ENCODE assay signal across 8 mouse cellular contexts in genomic region chr9:114563761-114564606, GRCm38 (mm10). TPM values are rescaled to one million over a fixed set of nuclear protein-coding genes. Genes with fewer than 3 reads are reported as not detected.
DNase-seq lines count a peak whose midpoint lies in the region; ATAC-seq and TF ChIP-seq lines count a peak whose summit lies in the region.

Trim71 (minus strand) TSS chr9:114564369.

- H3K4me1 ChIP-seq in heart, embryonic 12.5 days (replicated peaks) = peaks cover 27% of the 10 kb centered on the region
- no peaks in the 10 kb centered on the region; the same call in 1 of the 2 replicates for H3K4me1 ChIP-seq in hindbrain, postnatal 0 days (ENCODE audit: insufficient read depth, low read length)
- H3K4me1 ChIP-seq in midbrain, embryonic 12.5 days = peaks cover 39% of the 10 kb centered on the region
- H3K4me1 ChIP-seq in cerebellum, adult 2 months (ENCODE audit: control insufficient read depth, insufficient read depth, low read length) = no peaks in the 10 kb centered on the region

- no peak for TF ChIP-seq POLR2A in cerebellum, adult 2 months (IDR thresholded peaks at IDR 0.05; ENCODE audit: borderline replicate concordance, insufficient read depth, low read length)

- peak within 1 kb of the TSS; percentile 64 for H3K9ac ChIP-seq in heart, embryonic 12.5 days
- peak within 1 kb of the TSS; percentile 52 for H3K9ac ChIP-seq in hindbrain, postnatal 0 days (replicated peaks; ENCODE audit: low read length)
- H3K9ac ChIP-seq in midbrain, embryonic 12.5 days (replicated peaks) = peak within 1 kb of the TSS; percentile 65

- intact Hi-C loops in heart, postnatal 14 days (cut with DNase I) = no loop called here

- H3K4me2 ChIP-seq in heart, embryonic 12.5 days = peak within 1 kb of the TSS; percentile 80
- H3K4me2 ChIP-seq in hindbrain, postnatal 0 days (ENCODE audit: low read depth, low read length) = peak within 1 kb of the TSS; percentile 70
- H3K4me2 ChIP-seq in midbrain, embryonic 12.5 days (replicated peaks) = peak within 1 kb of the TSS; percentile 90

- H3K36me3 ChIP-seq in heart, embryonic 12.5 days = no peaks in the 10 kb centered on the region
- no peaks in the 10 kb centered on the region for H3K36me3 ChIP-seq in hindbrain, postnatal 0 days (ENCODE audit: insufficient read depth, low read length)
- H3K36me3 ChIP-seq in midbrain, embryonic 12.5 days = no peaks in the 10 kb centered on the region

- TF ChIP-seq CTCF in hindbrain, postnatal 0 days (IDR thresholded peaks at IDR 0.05; ENCODE audit: low read depth) = no peak
- no peak for TF ChIP-seq CTCF in cerebellum, adult 2 months (IDR thresholded peaks at IDR 0.05; ENCODE audit: borderline replicate concordance, insufficient read depth, low read depth, low read length)

- H3K27ac ChIP-seq in heart, embryonic 12.5 days (ENCODE audit: poor library complexity, severe bottlenecking) = 0 out of 2 replicates have a peak within 1 kb of the TSS, but pooled peaks have one; percentile 1
- no peak within 1 kb of the TSS for H3K27ac ChIP-seq in hindbrain, postnatal 0 days
- H3K27ac ChIP-seq in midbrain, embryonic 12.5 days (replicated peaks) = peak within 1 kb of the TSS; percentile 83
- no peak within 1 kb of the TSS for H3K27ac ChIP-seq in cerebellum, adult 2 months (ENCODE audit: insufficient read depth, low read length)

- peak; percentile 30; the same call in 1 of the 2 replicates for ATAC-seq in heart, embryonic 12.5 days (ENCODE audit: insufficient number of reproducible peaks, low FRiP score)
- peak; percentile 67 for ATAC-seq in hindbrain, postnatal 0 days
- ATAC-seq in midbrain, embryonic 12.5 days (ENCODE audit: low FRiP score, low read depth) = peak; percentile 64

- WGBS in heart, embryonic 12.5 days = under 1% methylated on average over 89 of the region's 91 CpGs
- WGBS in hindbrain, postnatal 0 days = under 1% methylated on average over 90 of the region's 91 CpGs
- WGBS in midbrain, embryonic 12.5 days = under 1% methylated on average over 90 of the region's 91 CpGs
- under 1% methylated on average over 91 of the region's 91 CpGs for WGBS in cerebellum, adult 2 months

- DNase-seq in heart, postnatal 14 days = no peak
- peak; percentile 21 for DNase-seq in thymus, postnatal 0 days (ENCODE audit: low spot score)
- no peak for DNase-seq in thymus, adult 18-20 months
- peak; percentile 45 for DNase-seq in hindbrain, postnatal 0 days (ENCODE audit: low spot score)
- DNase-seq in ovary, postnatal 10 days (ENCODE audit: low spot score) = no peak
- DNase-seq in cerebellum, adult 2 months = no peak

- H3K4me3 ChIP-seq in heart, embryonic 12.5 days = peak within 1 kb of the TSS; percentile 57
- H3K4me3 ChIP-seq in hindbrain, postnatal 0 days (ENCODE audit: low read length) = peak within 1 kb of the TSS; percentile 48
- peak within 1 kb of the TSS; percentile 63 for H3K4me3 ChIP-seq in midbrain, embryonic 12.5 days
- no peak within 1 kb of the TSS for H3K4me3 ChIP-seq in cerebellum, adult 2 months (replicated peaks; ENCODE audit: insufficient read depth, low read depth, low read length)

- no peaks in the 10 kb centered on the region for H3K9me3 ChIP-seq in heart, embryonic 12.5 days (replicated peaks)
- no peaks in the 10 kb centered on the region for H3K9me3 ChIP-seq in hindbrain, postnatal 0 days (ENCODE audit: low read length)
- H3K9me3 ChIP-seq in midbrain, embryonic 12.5 days = no peaks in the 10 kb centered on the region

- H3K27me3 ChIP-seq in heart, embryonic 12.5 days (replicated peaks) = peaks cover 52% of the 10 kb centered on the region
- peaks cover 55% of the 10 kb centered on the region for H3K27me3 ChIP-seq in hindbrain, postnatal 0 days (ENCODE audit: insufficient read depth, low read length)
- peaks cover 52% of the 10 kb centered on the region for H3K27me3 ChIP-seq in midbrain, embryonic 12.5 days
- peaks cover 2% of the 10 kb centered on the region; the same call in 1 of the 2 replicates for H3K27me3 ChIP-seq in cerebellum, adult 2 months (ENCODE audit: control insufficient read depth, insufficient read depth, low read length)

RNA-seq across cellular contexts. Expression of gene Trim71, which starts in this region (rescaled TPM):
- 0.40 and 0.63 TPM in 2 replicates for polyA plus RNA-seq in heart, embryonic 12.5 days (2016; fragmentation: Nextera tagmentation; extraction: Ambion mirVana)
- not detected for total RNA-seq in heart, postnatal 14 days (2021)
- polyA plus RNA-seq in thymus, postnatal 0 days (2015; fragmentation: Nextera tagmentation; extraction: Ambion mirVana) = 0.01 and 0.03 TPM in 2 replicates
- 0.10 and 0.25 TPM in 2 replicates for total RNA-seq in hindbrain, postnatal 0 days (2014; rRNA removed)
- polyA plus RNA-seq in hindbrain, postnatal 0 days (2015; fragmentation: Nextera tagmentation; extraction: Ambion mirVana) = 0.20 and 0.24 TPM in 2 replicates
- 0.61 and 0.80 TPM in 2 replicates for polyA plus RNA-seq in midbrain, embryonic 12.5 days (2016; fragmentation: Nextera tagmentation; extraction: Ambion mirVana)
- 0.03 and 0.05 TPM in 2 replicates for polyA plus RNA-seq in cerebellum, adult 2 months (2012; rRNA removed)

Comparison
In these comparisons a context has a peak if more than half of its experiments do, and no peak if none do; other contexts are left out.
1. Peak in ATAC-seq, H3K4me3 ChIP-seq, H3K27ac ChIP-seq, H3K9ac ChIP-seq and H3K4me2 ChIP-seq in heart, embryonic 12.5 days; RNA of the gene not detected or under 1 TPM.
2. Peak in DNase-seq in thymus, postnatal 0 days; RNA of the gene not detected or under 1 TPM.
3. Peak in DNase-seq, ATAC-seq, H3K4me3 ChIP-seq, H3K9ac ChIP-seq and H3K4me2 ChIP-seq in hindbrain, postnatal 0 days; RNA of the gene not detected or under 1 TPM.
4. Peak in ATAC-seq, H3K4me3 ChIP-seq, H3K27ac ChIP-seq, H3K9ac ChIP-seq and H3K4me2 ChIP-seq in midbrain, embryonic 12.5 days; RNA of the gene not detected or under 1 TPM.